Comparison of ENCODE assay signal across 8 mouse cellular contexts in genomic region chr1:175491511-175491860, GRCm38 (mm10). TPM values are rescaled to one million over a fixed set of nuclear protein-coding genes. Genes with fewer than 3 reads are reported as not detected.
DNase-seq lines count a peak whose midpoint lies in the region; ATAC-seq and TF ChIP-seq lines count a peak whose summit lies in the region.

No protein-coding gene starts in this region.

- H3K27me3 ChIP-seq in hindbrain, embryonic 16.5 days (replicated peaks; ENCODE audit: control insufficient read depth, insufficient read depth, low read length) = no peaks in the 10 kb centered on the region
- peaks cover 10% of the 10 kb centered on the region for H3K27me3 ChIP-seq in myocyte (ENCODE audit: control insufficient read depth, insufficient read depth, insufficient read length)

- H3K9ac ChIP-seq in hindbrain, embryonic 16.5 days (ENCODE audit: low read depth, low read length) = peak overlapping the region; percentile 89

- peak; percentile 48 for ATAC-seq in hindbrain, embryonic 16.5 days
- ATAC-seq in activated CD4-positive, CD25-positive, alpha-beta regulatory T cell, adult 4 months = no peak

- TF ChIP-seq CTCF in embryonic fibroblast, embryonic 13.5 days (IDR thresholded peaks at IDR 0.05; ENCODE audit: borderline replicate concordance, insufficient read depth, low read length) = no peak

- peak overlapping the region; percentile 75 for H3K4me2 ChIP-seq in hindbrain, embryonic 16.5 days (ENCODE audit: low read length)
- peak overlapping the region; percentile 67 for H3K4me2 ChIP-seq in myocyte (ENCODE audit: low read depth)

- H3K27ac ChIP-seq in embryonic fibroblast, embryonic 13.5 days (ENCODE audit: insufficient read depth, low read length) = no peak overlapping the region
- H3K27ac ChIP-seq in hindbrain, embryonic 16.5 days (ENCODE audit: low read depth, low read length) = peak overlapping the region; percentile 94; the same call in 1 of the 2 replicates

- H3K9me3 ChIP-seq in hindbrain, embryonic 16.5 days (ENCODE audit: control insufficient read depth, low read length) = no peaks in the 10 kb centered on the region

- peak overlapping the region; percentile 28 for H3ac ChIP-seq in myocyte (ENCODE audit: control insufficient read depth, insufficient read length)

- no peaks in the 10 kb centered on the region for H3K4me1 ChIP-seq in embryonic fibroblast, embryonic 13.5 days (ENCODE audit: control insufficient read depth, insufficient read depth, low read length)
- H3K4me1 ChIP-seq in hindbrain, embryonic 16.5 days (ENCODE audit: control insufficient read depth, insufficient read depth, low read depth, low read length) = peaks cover 7% of the 10 kb centered on the region

- H3K36me3 ChIP-seq in hindbrain, embryonic 16.5 days (ENCODE audit: control insufficient read depth, insufficient read depth, low read length) = no peaks in the 10 kb centered on the region
- no peaks in the 10 kb centered on the region for H3K36me3 ChIP-seq in myocyte (ENCODE audit: control insufficient read depth, insufficient read depth)

- DNase-seq in left cerebral cortex, adult 18-20 months (ENCODE audit: low spot score in 2 of 2) = peak; percentile 20 to 32
- no peak for DNase-seq in left cerebral cortex, adult 9 months (ENCODE audit: low spot score in 2 of 2)
- no peak for DNase-seq in retina, postnatal 1 day
- DNase-seq in gastrocnemius, postnatal 25 days = no peak

- 0 out of 2 replicates have a peak overlapping the region, but pooled peaks have one; percentile 65 for H3K4me3 ChIP-seq in embryonic fibroblast, embryonic 13.5 days (ENCODE audit: insufficient read depth, low read length)
- peak overlapping the region; percentile 78 for H3K4me3 ChIP-seq in hindbrain, embryonic 16.5 days (ENCODE audit: low read length)
- no peak overlapping the region for H3K4me3 ChIP-seq in myocyte

- no peaks in the 10 kb centered on the region for H3K79me2 ChIP-seq in myocyte (ENCODE audit: control insufficient read depth, insufficient read depth)

- 9% methylated on average over 6 of the region's 6 CpGs for WGBS in hindbrain, embryonic 16.5 days

- TF ChIP-seq POLR2A in embryonic fibroblast, embryonic 13.5 days (IDR thresholded peaks at IDR 0.05; ENCODE audit: low read depth, low read length) = no peak
- no peak for TF ChIP-seq POLR2A in myocyte (IDR thresholded peaks at IDR 0.05; ENCODE audit: insufficient read length, low read depth)

TF ChIP-seq in myocyte, 11 proteins besides CTCF, POLR2A, EP300 and RAD21:
- TF ChIP-seq CEBPB (IDR thresholded peaks at IDR 0.05; ENCODE audit: insufficient read depth, poor library complexity, severe bottlenecking) = no peak
- no peak for TF ChIP-seq REST (IDR thresholded peaks at IDR 0.05; ENCODE audit: insufficient read depth, insufficient read length)
- no peak for TF ChIP-seq POLR2AphosphoS2 (IDR thresholded peaks at IDR 0.05; ENCODE audit: insufficient read length, low read depth)
- no peak for TF ChIP-seq TCF12 (IDR thresholded peaks at IDR 0.05; ENCODE audit: insufficient read depth, poor library complexity, severe bottlenecking)
- no peak for TF ChIP-seq MAX (IDR thresholded peaks at IDR 0.05; ENCODE audit: low read depth)
- no peak for TF ChIP-seq USF1 (IDR thresholded peaks at IDR 0.05; ENCODE audit: low read depth)
- no peak for TF ChIP-seq MYOD1 (IDR thresholded peaks at IDR 0.05; ENCODE audit: control insufficient read depth in 1 of 3, insufficient read length in 2 of 3, low read depth in 2 of 3)
- no peak for TF ChIP-seq E2F4 (IDR thresholded peaks at IDR 0.05; ENCODE audit: insufficient read depth)
- no peak for TF ChIP-seq SRF (IDR thresholded peaks at IDR 0.05; ENCODE audit: control insufficient read depth, insufficient read length, low read depth)
- no peak for TF ChIP-seq TCF3 (IDR thresholded peaks at IDR 0.05; ENCODE audit: insufficient read length, low read depth)
- TF ChIP-seq MYOG (IDR thresholded peaks at IDR 0.05; ENCODE audit: control insufficient read depth in 1 of 3, insufficient read depth in 1 of 3, insufficient read length in 2 of 3, low read depth in 2 of 3) = no peak

RNA-seq across cellular contexts. Expression of gene Rgs7, which starts 0.8 kb away (rescaled TPM):
- total RNA-seq in left cerebral cortex, adult 18-20 months (2021) = 100 to 1,000 TPM; 105 to 116 TPM
- 0.42 and 0.60 TPM in 2 replicates for polyA plus RNA-seq in embryonic fibroblast, embryonic 13.5 days (2011; ENCODE audit: insufficient read length, low read depth, missing spikeins)
- polyA plus RNA-seq in hindbrain, embryonic 16.5 days (2015; fragmentation: Nextera tagmentation; extraction: Ambion mirVana) = 42.9 and 46.5 TPM in 2 replicates
- polyA plus RNA-seq in myocyte (2012; fragmentation: generic; extraction: Trizol) = 0.16 TPM
- polyA plus RNA-seq in activated CD4-positive, CD25-positive, alpha-beta regulatory T cell, adult 4 months (2017; shearing (Covaris generic)) = not detected
- under 1 TPM; 0.15 to 0.24 TPM for total RNA-seq in gastrocnemius, postnatal 25 days (2021)

Comparison
In these comparisons a context has a peak if more than half of its experiments do, and no peak if none do; other contexts are left out.
1. DNase-seq: peak in left cerebral cortex, adult 18-20 months (2 of 2); none in left cerebral cortex, adult 9 months (0 of 2), retina, postnatal 1 day (single experiment) and gastrocnemius, postnatal 25 days (single experiment).
2. RNA of gene Rgs7, which starts 0.8 kb away (polyA plus RNA-seq): 42.9 to 46.5 TPM in hindbrain, embryonic 16.5 days; 0.42 to 0.60 TPM in embryonic fibroblast, embryonic 13.5 days, 0.16 TPM in myocyte (single experiment) and not detected in activated CD4-positive, CD25-positive, alpha-beta regulatory T cell, adult 4 months; every median in the first group is over 10 times any median in the second.